In the genomic region with DNA sequence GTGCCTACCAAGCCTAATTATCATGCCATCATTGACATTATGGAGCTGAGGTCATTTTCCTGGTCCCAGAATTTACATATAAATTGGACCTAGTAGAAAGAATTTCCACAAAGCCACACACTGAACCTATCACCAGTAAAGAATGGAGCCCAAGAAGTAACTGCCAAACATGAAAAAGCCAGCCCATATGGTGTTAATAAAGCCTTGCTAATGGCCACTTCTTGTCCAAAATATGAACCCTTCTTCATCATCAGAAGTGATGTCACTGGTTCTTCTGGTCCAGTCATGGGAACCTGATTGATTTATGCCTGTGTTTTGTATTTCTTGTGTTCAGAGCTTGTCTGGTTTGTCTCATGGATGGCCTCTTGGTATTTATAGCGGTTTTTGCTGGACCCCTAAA, we compare ENCODE assay signal across 15 mouse cellular contexts.
"Had no signal": no experiment of that assay in that cellular context is flagged by ENCODE, and none has a peak within 500 bp of the region (broad histone marks: within the 10 kb centered on the region; RNA-seq: fewer than 3 reads in every experiment).

No protein-coding gene starts in this region.

- H3K9ac ChIP-seq: lung, embryonic 14.5 days; midbrain, embryonic 13.5 days; midbrain, embryonic 15.5 days; neural tube, embryonic 12.5 days; stomach, embryonic 15.5 days had no signal

- H3K4me1 ChIP-seq: stomach, embryonic 15.5 days had no signal

- H3K27me3 ChIP-seq: midbrain, embryonic 13.5 days; midbrain, embryonic 15.5 days; neural tube, embryonic 12.5 days; stomach, embryonic 15.5 days had no signal

- H3K4me2 ChIP-seq: lung, embryonic 14.5 days; midbrain, embryonic 13.5 days; midbrain, embryonic 15.5 days; neural tube, embryonic 12.5 days; stomach, embryonic 15.5 days had no signal

- H3K9me3 ChIP-seq: megakaryocyte, embryonic 14.5 days; midbrain, embryonic 13.5 days; midbrain, embryonic 15.5 days; neural tube, embryonic 12.5 days; stomach, embryonic 15.5 days had no signal

- H3K4me3 ChIP-seq: megakaryocyte, embryonic 14.5 days; midbrain, embryonic 13.5 days; midbrain, embryonic 15.5 days; neural tube, embryonic 12.5 days; stomach, embryonic 15.5 days had no signal

- H3K27ac ChIP-seq: macrophage; midbrain, embryonic 13.5 days; midbrain, embryonic 15.5 days; neural tube, embryonic 12.5 days; stomach, embryonic 15.5 days; stomach, postnatal 0 days had no signal

- ATAC-seq: midbrain, embryonic 13.5 days; midbrain, embryonic 15.5 days had no signal

- DNase-seq: lung, adult 18-20 months; lung, embryonic 14.5 days; lung, postnatal 14 days; lung, postnatal 36 days; right cerebral cortex, postnatal 14 days; thymus, adult 2 months; thymus, postnatal 25 days; thymus, postnatal 4 days had no signal

- H3K36me3 ChIP-seq: midbrain, embryonic 13.5 days; midbrain, embryonic 15.5 days; neural tube, embryonic 12.5 days; stomach, embryonic 15.5 days had no signal
